Mouse (Mus musculus) lung, adult 2 months (tissue): ENCODE results near the gene Rps6kb1.

ENCODE experiments used
- CTCF ChIP-seq: fragments of 200-500 bp; IDR thresholded peaks from 2 replicates; pipeline ENCODE4 v1.5.1; 2011; ENCODE audit warnings: mild to moderate bottlenecking, low read length, control low read depth; ENCODE audit not compliant: insufficient read depth
- POLR2A ChIP-seq: fragments of 200-500 bp; IDR thresholded peaks from 2 replicates; pipeline ENCODE4 v1.6.1; 2011; ENCODE audit warnings: low read depth, mild to moderate bottlenecking, control low read depth, low read length, borderline replicate concordance; ENCODE audit errors: extremely low read depth

DNA sequence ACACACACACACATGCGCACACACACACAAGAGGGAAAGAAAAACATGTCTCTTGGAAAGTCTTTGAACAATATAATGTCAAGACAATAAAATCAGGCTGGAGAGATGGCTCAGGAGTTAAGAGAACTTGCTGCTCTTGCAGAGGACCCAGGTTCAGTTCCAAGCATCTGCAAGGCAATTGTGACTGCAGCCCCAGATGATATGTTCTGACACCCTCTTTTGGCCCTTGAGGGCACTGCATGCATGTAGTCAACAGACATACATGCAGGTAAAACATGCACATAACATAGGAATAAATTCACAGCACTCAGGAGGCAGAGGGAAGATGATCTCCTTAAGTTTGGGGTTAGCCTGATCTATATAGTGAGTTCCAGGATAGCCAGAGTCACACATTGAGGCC lies 2.8 kb upstream of the Rps6kb1 start:
- TF ChIP-seq CTCF (no peak), POLR2A (no peak)
